Mouse (Mus musculus) CD4-positive, CD25-positive, alpha-beta regulatory T cell, adult 9 weeks (primary cell): ENCODE data around the gene Parl. TPM values are rescaled to one million over a fixed set of nuclear protein-coding genes. Genes with fewer than 3 reads are reported as not detected.

Experiments
- polyA plus RNA-seq: library from polyadenylated mRNA; unstranded; fragments of 100-300 nt; shearing (Covaris generic); gene quantifications from one replicate; pipeline ENCODE4 v1.2.1, GENCODE M21; 2017

The Parl gene
- 96.1 TPM for polyA plus RNA-seq

GRCm38 (mm10) chr16:20301770-20302649 is at the start of gene Parl:
TSS of gene Parl (minus strand) at chr16:20302387.

GRCm38 (mm10) chr16:20325286-20325685 is 23.1 kb upstream of the Parl start, which contains the start of gene Cyp2ab1:
TSS of gene Cyp2ab1 (minus strand) at chr16:20325404.

GRCm38 (mm10) chr16:20240468-20241414 is 61.4 kb downstream of the Parl start, which contains the start of gene Map6d1:
TSS of gene Map6d1 (minus strand) at chr16:20241358.

Other genes starting within 250 kb of the Parl start
- gene Klhl24, start 204.8 kb downstream of the Parl start, polyA plus RNA-seq, result 59.5 TPM
- 27.3 TPM for gene Yeats2, start 161.3 kb downstream of the Parl start, polyA plus RNA-seq
- 0.16 TPM for gene Map6d1, start 61.0 kb downstream of the Parl start, polyA plus RNA-seq
- not detected for gene Cyp2ab1, start 23.0 kb upstream of the Parl start, polyA plus RNA-seq
- 39.9 TPM for gene Abcc5, start 124.0 kb upstream of the Parl start, polyA plus RNA-seq
- 15.3 TPM for gene Eif2b5, start 196.4 kb upstream of the Parl start, polyA plus RNA-seq
- 5.9 TPM for gene Dvl3, start 214.6 kb upstream of the Parl start, polyA plus RNA-seq
- 486 TPM for gene Ap2m1, start 233.1 kb upstream of the Parl start, polyA plus RNA-seq
- 121 TPM for gene Abcf3, start 246.2 kb upstream of the Parl start, polyA plus RNA-seq